Mouse (Mus musculus): ENCODE data around the gene Corin.

- no peak for TF ChIP-seq POLR2A (IDR thresholded peaks at IDR 0.05; ENCODE audit: insufficient read length, low read depth)
- no peak for TF ChIP-seq E2F4 (IDR thresholded peaks at IDR 0.05; ENCODE audit: insufficient read depth)
- TF ChIP-seq USF1 (IDR thresholded peaks at IDR 0.05; ENCODE audit: low read depth): no peak
- no peak for TF ChIP-seq POLR2AphosphoS2 (IDR thresholded peaks at IDR 0.05; ENCODE audit: insufficient read length, low read depth)
- no peak for TF ChIP-seq MYOG (IDR thresholded peaks at IDR 0.05; ENCODE audit: control insufficient read depth in 1 of 3, insufficient read depth in 1 of 3, insufficient read length in 2 of 3, low read depth in 2 of 3)
- TF ChIP-seq TCF12 (IDR thresholded peaks at IDR 0.05; ENCODE audit: insufficient read depth, poor library complexity, severe bottlenecking): no peak
- TF ChIP-seq CEBPB (IDR thresholded peaks at IDR 0.05; ENCODE audit: insufficient read depth, poor library complexity, severe bottlenecking): no peak
- TF ChIP-seq REST (IDR thresholded peaks at IDR 0.05; ENCODE audit: insufficient read depth, insufficient read length): no peak
- TF ChIP-seq SRF (IDR thresholded peaks at IDR 0.05; ENCODE audit: control insufficient read depth, insufficient read length, low read depth): no peak
Observed at GRCm38 (mm10) chr5:72501763-72502162, 2.5 kb downstream of the Corin start.
